Mouse (Mus musculus) midbrain, embryonic 11.5 days (tissue): ENCODE results near the gene BC030867. TPM values are rescaled to one million over a fixed set of nuclear protein-coding genes. Genes with fewer than 3 reads are reported as not detected.

ENCODE experiments used
- ATAC-seq: fragments of 200-750 bp; cut with Nextera tagmentation; 2 replicates; pipeline ENCODE4 v1.8.0; 2017; ENCODE audit warnings: moderate TSS enrichment, moderate library complexity; ENCODE audit not compliant: low FRiP score
- DNase-seq: peaks from one replicate; pipeline ENCODE4 v3.0.0; 2015; ENCODE audit warnings: low spot score; ENCODE audit errors: missing footprints
- H3K27ac ChIP-seq: fragments of 300-500 bp; sonication (generic); 2 replicates; pipeline ENCODE4 v1.5.1; 2014; ENCODE audit warnings: low read depth, low read length
- H3K27me3 ChIP-seq: fragments of 300-500 bp; sonication (generic); 2 replicates; pipeline ENCODE4 v1.6.1; 2014; ENCODE audit warnings: mild to moderate bottlenecking, low read length, moderate library complexity, mixed read lengths; ENCODE audit not compliant: control insufficient read depth, insufficient read depth
- H3K36me3 ChIP-seq: fragments of 300-500 bp; sonication (generic); 2 replicates; pipeline ENCODE4 v1.6.1; 2014; ENCODE audit warnings: mild to moderate bottlenecking, low read length, moderate library complexity, mixed read lengths; ENCODE audit not compliant: control insufficient read depth, insufficient read depth
- H3K4me1 ChIP-seq: fragments of 300-500 bp; sonication (generic); 2 replicates; pipeline ENCODE4 v1.6.1; 2014; ENCODE audit warnings: low read length; ENCODE audit not compliant: control insufficient read depth, insufficient read depth
- H3K4me2 ChIP-seq: fragments of 300-500 bp; sonication (generic); 2 replicates; pipeline ENCODE4 v1.6.1; 2014; ENCODE audit warnings: mild to moderate bottlenecking, moderate library complexity
- H3K4me3 ChIP-seq: fragments of 300-500 bp; sonication (generic); 2 replicates; pipeline ENCODE4 v1.5.1; 2014; ENCODE audit warnings: low read depth, low read length
- H3K9ac ChIP-seq: fragments of 300-500 bp; sonication (generic); 2 replicates; pipeline ENCODE4 v1.6.1; 2014; ENCODE audit warnings: low read length
- H3K9me3 ChIP-seq: fragments of 300-500 bp; sonication (generic); 2 replicates; pipeline ENCODE4 v1.6.1; 2016; ENCODE audit warnings: low read length; ENCODE audit not compliant: control insufficient read depth
- WGBS: fragments of 180-500 bp; shearing (Covaris S2); extraction: QIAGEN DNeasy Blood & Tissue Kit; methylation state at CpG from one replicate; pipeline ENCODE4 v1.1.7; 2014; 5-methylcytosine and 5-hydroxymethylcytosine counted together
- polyA plus RNA-seq: library from polyadenylated mRNA; unstranded; fragments of >200 nt; fragmentation: Nextera tagmentation; extraction: Ambion mirVana; gene quantifications from 2 replicates; pipeline ENCODE4 v1.2.1, GENCODE M21; 2014

BC030867 gene
- polyA plus RNA-seq, 1 experiment from 2014 or later = 18.4 TPM

DNA sequence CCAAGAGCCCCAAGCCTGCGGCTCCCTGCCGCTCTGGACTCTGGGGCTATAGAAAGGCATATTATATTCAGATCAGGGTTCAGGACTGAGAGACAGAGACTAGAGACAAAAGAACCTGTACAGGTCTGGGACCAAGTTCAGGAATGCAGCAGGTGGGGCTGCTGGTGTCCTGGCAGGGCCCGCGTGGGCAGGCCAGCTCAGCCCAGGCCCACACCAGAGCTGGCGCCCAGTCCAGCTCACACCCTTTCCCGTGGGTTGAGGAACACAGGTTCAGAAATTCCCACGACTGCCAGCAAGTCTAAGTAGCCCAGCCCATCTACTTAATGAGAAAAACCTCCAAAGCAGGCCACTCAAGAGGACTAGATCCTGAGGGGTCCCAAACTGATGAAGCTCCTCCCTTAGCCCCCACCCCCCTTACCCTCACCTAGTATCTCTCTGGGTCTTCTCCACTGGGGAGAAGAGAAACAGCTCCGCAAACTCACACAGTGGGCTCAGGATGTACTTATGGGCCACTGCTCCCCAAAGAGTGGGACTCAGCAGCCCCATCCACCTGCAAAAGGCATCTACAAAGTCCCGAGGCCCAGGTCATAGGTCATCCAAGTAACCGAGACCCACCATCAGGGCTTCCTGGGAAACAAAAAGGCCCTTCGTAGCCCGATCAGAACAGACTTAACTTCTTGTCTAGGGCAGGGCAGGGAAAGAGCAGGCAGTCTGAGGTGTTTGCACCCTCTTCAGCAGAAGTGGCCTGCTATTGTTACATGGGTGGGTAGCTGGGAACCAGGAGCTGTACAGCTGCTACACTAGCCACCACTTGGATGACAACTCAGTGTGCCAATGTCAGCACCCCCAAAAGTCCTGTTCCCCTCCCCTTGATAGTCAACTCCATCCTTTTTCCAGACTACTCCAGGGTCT, 22.4 kb upstream of the BC030867 start:
- H3K27me3 ChIP-seq = no peaks in the 10 kb centered on the region
- H3K4me3 ChIP-seq = no peak overlapping the region
- no peak overlapping the region; the same call in 1 of the 2 replicates for H3K9ac ChIP-seq
- peaks cover 40% of the 10 kb centered on the region for H3K4me1 ChIP-seq
- 56% methylated on average over 12 of the region's 12 CpGs for WGBS
- no peak overlapping the region for H3K27ac ChIP-seq
- no peaks in the 10 kb centered on the region for H3K9me3 ChIP-seq
- no peak for DNase-seq
- ATAC-seq = no peak
- H3K4me2 ChIP-seq = no peak overlapping the region
- no peaks in the 10 kb centered on the region for H3K36me3 ChIP-seq

DNA sequence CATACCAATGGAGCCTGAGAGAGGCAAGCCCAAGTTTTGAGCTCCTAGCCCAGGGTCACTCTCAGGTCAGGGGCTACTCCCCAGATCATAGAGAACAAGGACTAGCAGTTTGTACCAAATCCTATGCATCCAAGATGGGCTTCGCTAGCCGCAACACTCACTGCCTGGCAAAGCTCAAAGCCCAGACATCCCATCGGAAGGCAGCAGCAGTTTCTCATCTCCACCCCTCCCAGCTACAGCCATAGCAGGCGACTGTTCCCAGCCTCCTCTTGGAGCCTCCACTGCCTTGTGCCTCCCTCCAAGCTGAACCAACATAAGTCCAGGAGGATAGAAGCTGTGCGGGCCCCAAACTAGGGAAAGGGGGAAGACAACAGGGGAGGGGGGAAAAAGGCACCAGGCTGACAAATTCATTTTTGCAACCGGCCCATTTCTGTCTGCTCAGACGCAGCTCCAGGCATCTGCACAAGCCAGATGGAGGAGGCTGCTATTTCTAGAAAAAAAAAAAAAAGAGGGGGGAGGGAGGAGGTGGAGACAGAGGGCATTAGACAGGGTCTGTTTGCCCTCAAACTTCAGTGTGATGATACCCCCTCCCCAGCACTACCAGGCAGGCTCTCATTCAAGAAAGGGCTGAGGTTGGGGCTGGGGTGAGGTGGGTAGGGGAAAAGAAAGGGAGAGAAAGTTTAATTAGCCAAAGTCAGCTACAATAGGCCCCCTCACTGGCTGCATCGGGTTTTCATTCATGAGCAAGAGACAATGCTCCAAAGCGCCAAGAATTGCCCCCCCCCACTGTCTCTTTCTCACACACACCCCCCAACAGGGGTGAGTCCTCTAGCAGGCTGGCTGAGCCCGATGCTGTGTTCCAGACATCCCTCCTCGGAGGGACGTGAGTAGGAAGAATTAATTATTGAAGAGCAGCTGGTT, 21.2 kb upstream of the BC030867 start:
- ATAC-seq (peak; percentile 66), DNase-seq (peak; percentile 90)
- Histone ChIP-seq H3K4me2 (peak overlapping the region; percentile 63), H3K27ac (peak overlapping the region; percentile 67), H3K4me1 (peaks cover 40% of the 10 kb centered on the region), H3K4me3 (peak overlapping the region; percentile 76), H3K27me3 (no peaks in the 10 kb centered on the region), H3K36me3 (no peaks in the 10 kb centered on the region), H3K9me3 (no peaks in the 10 kb centered on the region), H3K9ac (peak overlapping the region; percentile 80)
- WGBS = 10% methylated on average over 12 of the region's 12 CpGs

DNA sequence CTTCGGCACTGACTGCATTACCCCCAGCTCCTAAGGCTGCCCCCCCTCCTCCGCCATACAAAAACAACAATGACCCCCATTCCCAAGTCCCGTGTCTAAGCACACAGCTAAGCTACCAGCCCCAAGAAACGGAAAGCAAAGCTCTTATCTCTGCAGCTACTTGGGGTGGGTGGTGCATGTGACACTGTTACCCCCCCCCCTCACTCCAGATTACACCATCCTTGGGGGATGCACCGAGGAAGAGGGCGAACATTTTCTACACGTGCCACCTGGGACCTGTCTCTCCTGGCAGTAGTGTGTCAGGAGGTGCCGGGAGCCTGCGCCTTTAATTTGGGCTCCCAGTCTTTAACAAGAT, 20.5 kb upstream of the BC030867 start:
- peaks cover 40% of the 10 kb centered on the region for H3K4me1 ChIP-seq
- H3K27me3 ChIP-seq = no peaks in the 10 kb centered on the region
- H3K4me3 ChIP-seq = peak overlapping the region; percentile 76
- peak overlapping the region; percentile 67 for H3K27ac ChIP-seq
- peak overlapping the region; percentile 80 for H3K9ac ChIP-seq
- 23% methylated on average over 9 of the region's 9 CpGs for WGBS
- DNase-seq (peak; percentile 89), ATAC-seq (peak; percentile 69; the same call in 1 of the 2 replicates)
- no peaks in the 10 kb centered on the region for H3K36me3 ChIP-seq
- H3K4me2 ChIP-seq = peak overlapping the region; percentile 63
- no peaks in the 10 kb centered on the region for H3K9me3 ChIP-seq

DNA sequence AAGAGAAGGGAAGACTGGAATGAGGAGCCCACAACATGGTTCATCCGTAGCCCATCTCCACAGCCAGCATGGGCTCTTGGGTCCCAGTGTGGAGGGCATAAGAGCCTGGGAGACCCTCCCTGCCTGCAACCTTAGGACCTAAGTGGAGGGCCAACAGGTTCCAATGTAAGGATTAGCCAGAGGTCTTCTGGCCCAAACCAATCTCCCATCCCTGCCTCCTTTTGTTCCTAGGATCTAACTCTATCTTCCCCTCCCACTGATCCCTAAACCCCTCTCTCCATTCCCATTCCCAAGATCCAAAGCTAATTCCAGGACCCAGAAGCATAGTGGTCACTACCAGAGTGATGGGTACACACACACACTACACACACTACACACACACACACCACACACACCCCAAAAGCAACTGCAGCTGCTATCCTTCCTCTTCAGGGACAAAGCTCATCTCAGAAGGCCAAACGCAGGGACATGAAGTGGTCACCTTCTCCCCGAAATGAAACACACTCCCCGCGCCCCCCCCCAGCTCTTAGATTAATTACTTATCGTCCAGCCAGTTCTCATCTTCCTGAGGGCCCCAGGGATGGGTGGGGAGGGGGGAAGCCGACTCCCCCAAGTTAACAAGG, 19.9 kb upstream of the BC030867 start:
- Histone ChIP-seq H3K27me3 (no peaks in the 10 kb centered on the region), H3K9ac (peak overlapping the region; percentile 80), H3K27ac (peak overlapping the region; percentile 67), H3K4me3 (peak overlapping the region; percentile 76), H3K4me1 (peaks cover 40% of the 10 kb centered on the region), H3K36me3 (no peaks in the 10 kb centered on the region), H3K4me2 (peak overlapping the region; percentile 63), H3K9me3 (no peaks in the 10 kb centered on the region)
- WGBS = 17% methylated on average over 7 of the region's 7 CpGs
- no peak for DNase-seq
- ATAC-seq = no peak

DNA sequence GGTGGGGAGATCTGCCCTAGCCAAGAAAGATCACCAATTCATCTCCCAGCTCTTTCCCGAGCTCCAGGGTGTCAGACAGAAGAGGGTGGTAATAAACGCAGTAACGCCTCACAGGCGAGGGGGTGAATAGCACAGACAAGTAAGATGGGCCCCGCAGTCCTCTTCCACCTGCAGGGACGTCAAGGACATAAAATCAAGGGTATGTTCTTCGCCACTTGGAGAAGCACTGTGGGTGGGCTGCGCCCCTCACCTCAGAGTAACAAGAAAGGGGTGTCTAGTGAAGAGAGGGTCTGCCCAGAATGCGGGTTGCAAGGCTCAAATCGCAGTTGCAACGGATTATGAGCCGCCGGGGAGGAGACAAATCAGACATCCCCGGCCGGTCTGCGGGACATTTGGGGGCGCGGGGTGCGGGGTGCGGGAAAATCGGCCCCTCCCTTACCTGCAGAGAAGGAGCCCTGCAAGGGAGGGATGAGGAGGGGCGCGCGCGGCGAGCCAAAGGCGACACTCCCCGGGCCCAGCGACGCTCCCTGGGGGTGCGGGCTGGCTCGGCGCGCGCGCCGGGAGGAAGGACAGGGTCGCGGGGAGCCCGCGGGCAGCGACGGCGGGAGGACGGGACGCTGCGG, 19.2 kb upstream of the BC030867 start:
- H3K4me3 ChIP-seq = peak overlapping the region; percentile 76
- H3K4me1 ChIP-seq = peaks cover 39% of the 10 kb centered on the region
- H3K9ac ChIP-seq = peak overlapping the region; percentile 80
- peak overlapping the region; percentile 62 for H3K27ac ChIP-seq
- ATAC-seq (peak; percentile 42), DNase-seq (peak; percentile 92)
- under 1% methylated on average over 38 of the region's 47 CpGs for WGBS
- H3K9me3 ChIP-seq = no peaks in the 10 kb centered on the region
- H3K36me3 ChIP-seq = no peaks in the 10 kb centered on the region
- peak overlapping the region; percentile 63 for H3K4me2 ChIP-seq
- H3K27me3 ChIP-seq = no peaks in the 10 kb centered on the region

DNA sequence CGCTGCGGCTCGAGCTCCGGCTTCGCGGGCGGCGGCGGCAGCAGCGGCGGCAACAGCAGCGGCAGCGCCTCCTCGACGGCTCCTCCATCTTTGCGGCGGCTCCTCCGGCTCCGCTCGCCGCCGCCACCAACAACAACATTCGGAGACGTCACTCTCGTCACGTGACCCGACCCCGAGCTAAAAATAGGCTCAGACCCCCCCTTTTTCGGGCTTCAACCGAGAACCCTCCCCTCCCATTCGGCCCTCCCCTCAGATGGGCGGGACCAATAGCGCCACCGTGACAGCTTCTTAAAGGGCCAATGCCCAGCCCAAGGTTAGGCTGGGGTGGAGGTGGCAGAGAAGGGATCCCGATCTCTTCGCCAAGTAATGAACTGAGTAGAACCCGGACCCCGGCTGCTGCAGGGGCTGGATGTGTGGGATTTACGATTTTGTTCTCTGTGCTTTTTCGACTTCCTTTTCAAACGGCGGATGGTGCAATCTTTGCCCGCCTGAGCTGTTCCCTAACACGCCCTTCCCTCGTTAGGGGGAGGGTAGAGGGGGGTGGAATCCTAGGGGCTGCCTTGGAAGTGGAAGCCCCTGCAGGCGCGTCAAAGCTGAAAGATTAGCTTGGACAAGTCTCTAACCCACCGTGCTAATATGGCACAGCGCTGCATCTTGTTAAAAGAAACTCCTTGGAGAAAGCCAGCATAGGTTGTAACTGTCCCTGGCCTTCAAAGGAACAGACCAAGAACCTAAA, 18.5 kb upstream of the BC030867 start, which contains the start of gene Hdac5:
Hdac5 (minus strand) TSS at position 161 of the 736 bp plus-strand sequence.
- H3K4me1 ChIP-seq = peaks cover 33% of the 10 kb centered on the region
- H3K9ac ChIP-seq = peak within 1 kb of the TSS; percentile 80
- peak within 1 kb of the TSS; percentile 63 for H3K4me2 ChIP-seq
- H3K36me3 ChIP-seq = no peaks in the 10 kb centered on the region
- H3K27me3 ChIP-seq = no peaks in the 10 kb centered on the region
- ATAC-seq = peak; percentile 86
- under 1% methylated on average over 48 of the region's 49 CpGs for WGBS
- H3K9me3 ChIP-seq = no peaks in the 10 kb centered on the region
- peak within 1 kb of the TSS; percentile 76 for H3K4me3 ChIP-seq
- peak; percentile 100 for DNase-seq
- peak within 1 kb of the TSS; percentile 62 for H3K27ac ChIP-seq

DNA sequence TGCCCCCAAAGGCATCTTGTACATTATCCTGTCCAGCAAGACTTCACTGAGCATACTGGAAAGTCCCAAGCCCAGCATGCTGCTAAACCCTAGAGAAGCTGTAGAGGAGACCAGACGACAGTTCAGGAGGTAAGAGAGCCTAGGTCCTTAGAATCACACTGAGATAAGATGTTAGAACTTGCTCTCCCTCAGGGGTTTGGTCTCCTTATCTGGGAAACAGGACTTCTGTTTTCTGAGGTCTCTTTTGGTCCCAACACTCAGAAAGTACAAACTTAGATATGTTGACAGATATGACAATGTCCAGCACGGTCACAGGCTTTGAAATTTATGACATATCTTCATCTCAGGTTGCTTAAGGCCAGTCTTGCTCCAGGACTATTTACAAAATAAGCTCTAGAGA, 12.7 kb upstream of the BC030867 start:
- ATAC-seq (no peak), DNase-seq (no peak)
- no peaks in the 10 kb centered on the region for H3K9me3 ChIP-seq
- no peaks in the 10 kb centered on the region for H3K36me3 ChIP-seq
- no peaks in the 10 kb centered on the region for H3K27me3 ChIP-seq
- H3K4me3 ChIP-seq = no peak overlapping the region
- H3K27ac ChIP-seq = no peak overlapping the region
- no peak overlapping the region for H3K9ac ChIP-seq
- WGBS = 82% methylated on average over 2 of the region's 2 CpGs
- no peaks in the 10 kb centered on the region for H3K4me1 ChIP-seq
- H3K4me2 ChIP-seq = no peak overlapping the region

DNA sequence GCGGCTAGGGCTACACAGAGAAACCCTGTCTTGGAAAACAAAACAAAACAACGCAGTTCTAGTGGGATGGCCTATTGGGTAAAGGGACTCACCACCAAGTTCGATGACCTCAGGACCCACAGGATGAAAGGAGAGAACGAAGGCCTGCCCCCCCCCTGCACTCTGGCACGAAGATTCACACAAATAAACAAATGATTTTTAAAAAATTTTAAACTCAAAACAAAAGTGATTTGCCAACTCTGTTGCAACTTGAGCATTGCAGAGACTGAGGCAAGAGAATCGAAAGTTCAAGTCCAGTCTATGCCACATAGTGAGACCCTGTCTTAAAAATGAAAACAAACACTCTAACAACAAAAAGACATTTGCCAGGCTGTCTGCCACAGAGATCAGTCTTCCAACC, 8.0 kb upstream of the BC030867 start:
- peaks cover 11% of the 10 kb centered on the region for H3K4me1 ChIP-seq
- no peak overlapping the region for H3K9ac ChIP-seq
- H3K27ac ChIP-seq = no peak overlapping the region
- H3K27me3 ChIP-seq = peaks cover 3% of the 10 kb centered on the region; the same call in 1 of the 2 replicates
- 91% methylated on average over 6 of the region's 6 CpGs for WGBS
- no peak for DNase-seq
- H3K36me3 ChIP-seq = no peaks in the 10 kb centered on the region
- no peaks in the 10 kb centered on the region for H3K9me3 ChIP-seq
- no peak for ATAC-seq
- H3K4me3 ChIP-seq = no peak overlapping the region
- no peak overlapping the region for H3K4me2 ChIP-seq
